8 mouse cellular contexts compared by ENCODE assay signal in genomic region chr1:57436954-57437353, GRCm38 (mm10). TPM values are rescaled to one million over a fixed set of nuclear protein-coding genes. Genes with fewer than 3 reads are reported as not detected.
DNase-seq lines count a peak whose midpoint lies in the region; ATAC-seq lines count a peak whose summit lies in the region.

No protein-coding gene starts in this region.

- WGBS in embryonic facial prominence, embryonic 13.5 days = 14% methylated on average over 9 of the region's 9 CpGs
- 22% methylated on average over 9 of the region's 9 CpGs for WGBS in liver, embryonic 12.5 days (ENCODE audit: insufficient replicate concordance)
- 12% methylated on average over 9 of the region's 9 CpGs for WGBS in stomach, embryonic 15.5 days

- H3K9ac ChIP-seq in embryonic facial prominence, embryonic 13.5 days = peak overlapping the region; percentile 62
- no peak overlapping the region for H3K9ac ChIP-seq in liver, embryonic 12.5 days
- no peak overlapping the region for H3K9ac ChIP-seq in stomach, embryonic 15.5 days

- H3K4me1 ChIP-seq in embryonic facial prominence, embryonic 13.5 days = peaks cover 39% of the 10 kb centered on the region
- peaks cover 15% of the 10 kb centered on the region for H3K4me1 ChIP-seq in liver, embryonic 12.5 days
- peaks cover 8% of the 10 kb centered on the region; the same call in 1 of the 2 replicates for H3K4me1 ChIP-seq in stomach, embryonic 15.5 days

- H3K36me3 ChIP-seq in embryonic facial prominence, embryonic 13.5 days = no peaks in the 10 kb centered on the region
- H3K36me3 ChIP-seq in liver, embryonic 12.5 days = no peaks in the 10 kb centered on the region
- H3K36me3 ChIP-seq in stomach, embryonic 15.5 days = no peaks in the 10 kb centered on the region

- H3K27me3 ChIP-seq in embryonic facial prominence, embryonic 13.5 days = no peaks in the 10 kb centered on the region
- H3K27me3 ChIP-seq in liver, embryonic 12.5 days (replicated peaks) = 0 out of 2 replicates have a peak, but pooled peaks cover 3% of the 10 kb centered on the region
- no peaks in the 10 kb centered on the region for H3K27me3 ChIP-seq in stomach, embryonic 15.5 days (replicated peaks)

- no peaks in the 10 kb centered on the region for H3K9me3 ChIP-seq in embryonic facial prominence, embryonic 13.5 days
- no peaks in the 10 kb centered on the region for H3K9me3 ChIP-seq in liver, embryonic 12.5 days (replicated peaks)
- H3K9me3 ChIP-seq in stomach, embryonic 15.5 days = no peaks in the 10 kb centered on the region

- H3K27ac ChIP-seq in embryonic facial prominence, embryonic 13.5 days = peak overlapping the region; percentile 88
- 0 out of 2 replicates have a peak overlapping the region, but pooled peaks have one; percentile 20 for H3K27ac ChIP-seq in liver, embryonic 12.5 days
- H3K27ac ChIP-seq in stomach, embryonic 15.5 days = peak overlapping the region; percentile 78

- intact Hi-C loops in left cerebral cortex, postnatal 25 days (cut with DNase I) = loop anchor here (10.0 kb wide), 1 partner anchor 168 kb away; no protein-coding TSS in a partner anchor
- intact Hi-C loops in heart, postnatal 25 days (cut with DNase I) = no loop called here

- peak overlapping the region; percentile 57 for H3K4me2 ChIP-seq in embryonic facial prominence, embryonic 13.5 days
- peak overlapping the region; percentile 52 for H3K4me2 ChIP-seq in liver, embryonic 12.5 days
- H3K4me2 ChIP-seq in stomach, embryonic 15.5 days = peak overlapping the region; percentile 46

- peak overlapping the region; percentile 28 for H3K4me3 ChIP-seq in embryonic facial prominence, embryonic 13.5 days
- H3K4me3 ChIP-seq in liver, embryonic 12.5 days = peak overlapping the region; percentile 17
- peak overlapping the region; percentile 13; the same call in 1 of the 2 replicates for H3K4me3 ChIP-seq in stomach, embryonic 15.5 days (replicated peaks)

- peak; percentile 26 to 35 for DNase-seq in left cerebral cortex, postnatal 25 days (ENCODE audit: low spot score in 2 of 2)
- no peak for DNase-seq in left cerebral cortex, adult 9 months (ENCODE audit: low spot score in 2 of 2)
- DNase-seq in heart, postnatal 25 days (ENCODE audit: low spot score) = peak; percentile 9
- DNase-seq in urinary bladder, postnatal 14 days (ENCODE audit: low spot score) = no peak
- no peak for DNase-seq in cerebellum, adult 8-10 months

- ATAC-seq in embryonic facial prominence, embryonic 13.5 days (ENCODE audit: insufficient number of reproducible peaks, insufficient read depth, low FRiP score, low TSS enrichment, low read depth) = peak; percentile 81
- ATAC-seq in liver, embryonic 12.5 days = no peak
- ATAC-seq in stomach, embryonic 15.5 days (ENCODE audit: insufficient read depth, low FRiP score, low read depth) = no peak

RNA-seq across cellular contexts. Expression of gene Tyw5, which starts 30.1 kb away (rescaled TPM):
- total RNA-seq in left cerebral cortex, postnatal 25 days (2021) = 10 to 100 TPM; 21.4 to 26.9 TPM
- polyA plus RNA-seq in embryonic facial prominence, embryonic 13.5 days (2015; fragmentation: Nextera tagmentation; extraction: Ambion mirVana) = 27.0 and 33.9 TPM in 2 replicates
- total RNA-seq in heart, postnatal 25 days (2021) = 1 to 10 TPM; 5.4 to 5.5 TPM
- 19.1 and 21.3 TPM in 2 replicates for polyA plus RNA-seq in liver, embryonic 12.5 days (2016; fragmentation: Nextera tagmentation; extraction: Ambion mirVana)
- polyA plus RNA-seq in stomach, embryonic 15.5 days (2015; fragmentation: Nextera tagmentation; extraction: Ambion mirVana) = 26.0 and 28.7 TPM in 2 replicates

RNA-seq across cellular contexts. Expression of gene Maip1, which starts 30.8 kb away (rescaled TPM):
- 10 to 100 TPM; 10.7 to 11.5 TPM for total RNA-seq in left cerebral cortex, postnatal 25 days (2021)
- 17.5 and 18.4 TPM in 2 replicates for polyA plus RNA-seq in embryonic facial prominence, embryonic 13.5 days (2015; fragmentation: Nextera tagmentation; extraction: Ambion mirVana)
- 10 to 100 TPM; 10.8 to 10.9 TPM for total RNA-seq in heart, postnatal 25 days (2021)
- polyA plus RNA-seq in liver, embryonic 12.5 days (2016; fragmentation: Nextera tagmentation; extraction: Ambion mirVana) = 11.9 and 13.2 TPM in 2 replicates
- polyA plus RNA-seq in stomach, embryonic 15.5 days (2015; fragmentation: Nextera tagmentation; extraction: Ambion mirVana) = 17.0 and 19.2 TPM in 2 replicates

RNA-seq across cellular contexts. Expression of gene 1700066M21Rik, which starts 59.5 kb away (rescaled TPM):
- 10 to 100 TPM; 21.6 to 24.6 TPM for total RNA-seq in left cerebral cortex, postnatal 25 days (2021)
- polyA plus RNA-seq in embryonic facial prominence, embryonic 13.5 days (2015; fragmentation: Nextera tagmentation; extraction: Ambion mirVana) = 15.0 and 16.5 TPM in 2 replicates
- 1 to 10 TPM; 2.0 to 2.6 TPM for total RNA-seq in heart, postnatal 25 days (2021)
- 11.2 TPM in 2 replicates for polyA plus RNA-seq in liver, embryonic 12.5 days (2016; fragmentation: Nextera tagmentation; extraction: Ambion mirVana)
- 13.3 and 13.4 TPM in 2 replicates for polyA plus RNA-seq in stomach, embryonic 15.5 days (2015; fragmentation: Nextera tagmentation; extraction: Ambion mirVana)

Comparison
In these comparisons a context has a peak if more than half of its experiments do, and no peak if none do; other contexts are left out.
1. DNase-seq: peak in left cerebral cortex, postnatal 25 days (2 of 2) and heart, postnatal 25 days (single experiment); none in left cerebral cortex, adult 9 months (0 of 2), urinary bladder, postnatal 14 days (single experiment) and cerebellum, adult 8-10 months (single experiment).
2. H3K27ac ChIP-seq: peak in every context shown above with its lines; median percentile 88 in embryonic facial prominence, embryonic 13.5 days; 78 in stomach, embryonic 15.5 days; 20 in liver, embryonic 12.5 days.
3. Peak in every context shown above with its lines, with median percentiles within 50 percentile points of each other: H3K4me2 ChIP-seq and H3K4me3 ChIP-seq.